Mouse (Mus musculus) hindbrain, embryonic 13.5 days (tissue): ENCODE data around the gene Trpm8. TPM values are rescaled to one million over a fixed set of nuclear protein-coding genes. Genes with fewer than 3 reads are reported as not detected.

Experiments used
- ATAC-seq: fragments of 200-750 bp; cut with Nextera tagmentation; 2 replicates; pipeline ENCODE4 v1.8.0; 2017; ENCODE audit warnings: moderate TSS enrichment; ENCODE audit not compliant: low FRiP score
- H3K27ac ChIP-seq: fragments of 300-500 bp; sonication (generic); 2 replicates; pipeline ENCODE4 v1.5.1; 2015; ENCODE audit warnings: inconsistent platforms, mild to moderate bottlenecking, moderate library complexity
- H3K27me3 ChIP-seq: fragments of 300-500 bp; sonication (generic); 2 replicates; pipeline ENCODE4 v1.6.1; 2015; ENCODE audit warnings: mild to moderate bottlenecking, inconsistent platforms
- H3K36me3 ChIP-seq: fragments of 300-500 bp; sonication (generic); 2 replicates; pipeline ENCODE4 v1.6.1; 2015; ENCODE audit warnings: mild to moderate bottlenecking, inconsistent platforms
- H3K4me1 ChIP-seq: fragments of 300-500 bp; sonication (generic); replicated peaks from 2 replicates; pipeline ENCODE4 v1.6.1; 2015; ENCODE audit warnings: inconsistent platforms
- H3K4me2 ChIP-seq: fragments of 300-500 bp; sonication (generic); 2 replicates; pipeline ENCODE4 v1.6.1; 2015; ENCODE audit warnings: inconsistent platforms, mild to moderate bottlenecking, moderate library complexity
- H3K4me3 ChIP-seq: fragments of 300-500 bp; sonication (generic); 2 replicates; pipeline ENCODE4 v1.5.1; 2015; ENCODE audit warnings: mild to moderate bottlenecking, inconsistent platforms
- H3K9ac ChIP-seq: fragments of 300-500 bp; sonication (generic); 2 replicates; pipeline ENCODE4 v1.6.1; 2015; ENCODE audit warnings: mild to moderate bottlenecking, inconsistent platforms
- H3K9me3 ChIP-seq: fragments of 300-500 bp; sonication (generic); 2 replicates; pipeline ENCODE4 v1.6.1; 2016; ENCODE audit warnings: inconsistent platforms
- WGBS: fragments of 180-500 bp; shearing (Covaris S2); methylation state at CpG from one replicate; pipeline ENCODE4 v1.1.7; 2015; 5-methylcytosine and 5-hydroxymethylcytosine counted together
- polyA plus RNA-seq: library from polyadenylated mRNA; unstranded; fragments of >200 nt; fragmentation: Nextera tagmentation; extraction: Ambion mirVana; gene quantifications from 2 replicates; pipeline ENCODE4 v1.2.1, GENCODE M21; 2015

Gene Trpm8
- polyA plus RNA-seq = 0.04 TPM in 1 of 2 replicates, not detected in the other

- ATAC-seq = peak; percentile 97
- Histone ChIP-seq H3K4me1 (peaks cover 30% of the 10 kb centered on the region), H3K4me2 (peak within 1 kb of the TSS; percentile 54), H3K4me3 (peak within 1 kb of the TSS; percentile 47), H3K9me3 (peaks cover 6% of the 10 kb centered on the region; the same call in 1 of the 2 replicates), H3K36me3 (peaks cover 26% of the 10 kb centered on the region), H3K9ac (peak within 1 kb of the TSS; percentile 76), H3K27ac (peak within 1 kb of the TSS; percentile 69), H3K27me3 (no peaks in the 10 kb centered on the region)
- 1% methylated on average over 50 of the region's 50 CpGs for WGBS
Observed at GRCm38 (mm10) chr1:88277098-88277817, at the start of gene Trpm8, which contains the start of gene Hjurp. Trpm8 (plus strand) TSS chr1:88277661. Hjurp (minus strand) TSS chr1:88277633.

- Histone ChIP-seq H3K27me3 (no peaks in the 10 kb centered on the region), H3K9ac (no peak overlapping the region), H3K4me1 (no peaks in the 10 kb centered on the region), H3K9me3 (peaks cover 79% of the 10 kb centered on the region), H3K27ac (no peak overlapping the region), H3K36me3 (no peaks in the 10 kb centered on the region), H3K4me3 (no peak overlapping the region), H3K4me2 (no peak overlapping the region)
- ATAC-seq = no peak
- 74% methylated on average over 7 of the region's 7 CpGs for WGBS
Observed at GRCm38 (mm10) chr1:88228121-88228520, 49.3 kb upstream of the Trpm8 start.

GRCm38 (mm10) chr1:88229566-88229965 lies 47.9 kb upstream of the Trpm8 start:
- Histone ChIP-seq H3K36me3 (no peaks in the 10 kb centered on the region), H3K4me2 (no peak overlapping the region), H3K4me3 (no peak overlapping the region), H3K27ac (no peak overlapping the region), H3K9ac (no peak overlapping the region), H3K9me3 (peaks cover 94% of the 10 kb centered on the region), H3K27me3 (no peaks in the 10 kb centered on the region), H3K4me1 (no peaks in the 10 kb centered on the region)
- 81% methylated on average over 3 of the region's 3 CpGs for WGBS
- no peak for ATAC-seq

- Histone ChIP-seq H3K36me3 (no peaks in the 10 kb centered on the region), H3K4me1 (no peaks in the 10 kb centered on the region), H3K27ac (no peak overlapping the region), H3K27me3 (no peaks in the 10 kb centered on the region), H3K4me3 (no peak overlapping the region), H3K9ac (no peak overlapping the region), H3K9me3 (peaks cover 98% of the 10 kb centered on the region), H3K4me2 (no peak overlapping the region)
- no peak for ATAC-seq
- WGBS = 88% methylated on average over 5 of the region's 5 CpGs
Observed at GRCm38 (mm10) chr1:88229986-88230385, 47.5 kb upstream of the Trpm8 start.

- Histone ChIP-seq H3K4me1 (no peaks in the 10 kb centered on the region), H3K4me2 (no peak overlapping the region), H3K36me3 (no peaks in the 10 kb centered on the region), H3K9me3 (peaks cover 100% of the 10 kb centered on the region), H3K27ac (no peak overlapping the region), H3K4me3 (no peak overlapping the region), H3K27me3 (no peaks in the 10 kb centered on the region), H3K9ac (no peak overlapping the region)
- 76% methylated on average over 7 of the region's 7 CpGs for WGBS
- peak; percentile 2; the same call in 1 of the 2 replicates for ATAC-seq
Observed at GRCm38 (mm10) chr1:88230421-88230820, 47.0 kb upstream of the Trpm8 start.

- no peaks in the 10 kb centered on the region for H3K36me3 ChIP-seq
- no peak overlapping the region for H3K27ac ChIP-seq
- no peaks in the 10 kb centered on the region for H3K27me3 ChIP-seq
- 77% methylated on average over 6 of the region's 6 CpGs for WGBS
- no peak overlapping the region for H3K4me3 ChIP-seq
- no peak overlapping the region for H3K4me2 ChIP-seq
- no peaks in the 10 kb centered on the region for H3K4me1 ChIP-seq
- no peak for ATAC-seq
- peaks cover 100% of the 10 kb centered on the region for H3K9me3 ChIP-seq
- no peak overlapping the region for H3K9ac ChIP-seq
Observed at GRCm38 (mm10) chr1:88230981-88231802, 46.3 kb upstream of the Trpm8 start.

- Histone ChIP-seq H3K9me3 (peaks cover 97% of the 10 kb centered on the region), H3K36me3 (no peaks in the 10 kb centered on the region), H3K27me3 (no peaks in the 10 kb centered on the region), H3K9ac (no peak overlapping the region), H3K27ac (no peak overlapping the region), H3K4me1 (no peaks in the 10 kb centered on the region), H3K4me3 (no peak overlapping the region), H3K4me2 (no peak overlapping the region)
- ATAC-seq = no peak
- 71% methylated on average over 7 of the region's 7 CpGs for WGBS
Observed at GRCm38 (mm10) chr1:88231803-88232499, 45.5 kb upstream of the Trpm8 start.

- H3K27me3 ChIP-seq = no peaks in the 10 kb centered on the region
- H3K9ac ChIP-seq = no peak overlapping the region
- H3K4me2 ChIP-seq = no peak overlapping the region
- no peaks in the 10 kb centered on the region for H3K36me3 ChIP-seq
- ATAC-seq = no peak
- peaks cover 97% of the 10 kb centered on the region for H3K9me3 ChIP-seq
- 53% methylated on average over 3 of the region's 3 CpGs for WGBS
- no peaks in the 10 kb centered on the region for H3K4me1 ChIP-seq
- no peak overlapping the region for H3K4me3 ChIP-seq
- H3K27ac ChIP-seq = no peak overlapping the region
Observed at GRCm38 (mm10) chr1:88232664-88233380, 44.6 kb upstream of the Trpm8 start.

- Histone ChIP-seq H3K36me3 (no peaks in the 10 kb centered on the region), H3K4me3 (no peak overlapping the region), H3K4me1 (no peaks in the 10 kb centered on the region), H3K27ac (no peak overlapping the region), H3K4me2 (no peak overlapping the region), H3K27me3 (no peaks in the 10 kb centered on the region), H3K9me3 (peaks cover 97% of the 10 kb centered on the region), H3K9ac (no peak overlapping the region)
- no peak for ATAC-seq
- WGBS = 70% methylated on average over 14 of the region's 14 CpGs
Observed at GRCm38 (mm10) chr1:88233421-88234247, 43.8 kb upstream of the Trpm8 start.

- H3K4me2 ChIP-seq = no peak overlapping the region
- H3K27me3 ChIP-seq = no peaks in the 10 kb centered on the region
- 67% methylated on average over 4 of the region's 4 CpGs for WGBS
- peaks cover 97% of the 10 kb centered on the region for H3K9me3 ChIP-seq
- no peak overlapping the region for H3K4me3 ChIP-seq
- H3K9ac ChIP-seq = no peak overlapping the region
- no peak for ATAC-seq
- no peak overlapping the region for H3K27ac ChIP-seq
- H3K36me3 ChIP-seq = no peaks in the 10 kb centered on the region
- H3K4me1 ChIP-seq = no peaks in the 10 kb centered on the region
Observed at GRCm38 (mm10) chr1:88234248-88234610, 43.2 kb upstream of the Trpm8 start.

GRCm38 (mm10) chr1:88234646-88235045 lies 42.8 kb upstream of the Trpm8 start:
- no peak for ATAC-seq
- Histone ChIP-seq H3K4me3 (no peak overlapping the region), H3K4me2 (no peak overlapping the region), H3K27me3 (no peaks in the 10 kb centered on the region), H3K27ac (no peak overlapping the region), H3K9me3 (peaks cover 97% of the 10 kb centered on the region), H3K36me3 (no peaks in the 10 kb centered on the region), H3K4me1 (no peaks in the 10 kb centered on the region), H3K9ac (no peak overlapping the region)
- 45% methylated on average over 5 of the region's 5 CpGs for WGBS
